Mouse (Mus musculus): ENCODE data around the gene Evpl.

Gene Evpl

GRCm38 (mm10) chr11:116213877-116214510 lies 23.9 kb downstream of the Evpl start:
- no peak for DNase-seq (ENCODE audit: low spot score in 2 of 2)

- DNase-seq (ENCODE audit: low spot score in 2 of 2): no peak
These were observed 25.0 kb downstream of the Evpl start for GRCm38 (mm10) chr11:116212847-116213246.

- DNase-seq (ENCODE audit: low spot score in 2 of 2): no peak
These were observed 27.2 kb downstream of the Evpl start for GRCm38 (mm10) chr11:116210696-116211095.

GRCm38 (mm10) chr11:116209257-116209656 lies 28.6 kb downstream of the Evpl start:
- no peak for DNase-seq (ENCODE audit: low spot score in 2 of 2)

GRCm38 (mm10) chr11:116208660-116209059 lies 29.2 kb downstream of the Evpl start:
- no peak for DNase-seq (ENCODE audit: low spot score in 2 of 2)

- no peak for DNase-seq (ENCODE audit: low spot score in 2 of 2)
These were observed 31.2 kb downstream of the Evpl start for GRCm38 (mm10) chr11:116206678-116207077.

GRCm38 (mm10) chr11:116203150-116203549 lies 34.7 kb downstream of the Evpl start:
- DNase-seq (ENCODE audit: low spot score in 2 of 2): no peak

GRCm38 (mm10) chr11:116201151-116201550 lies 36.7 kb downstream of the Evpl start:
- DNase-seq (ENCODE audit: low spot score in 2 of 2): no peak

GRCm38 (mm10) chr11:116198639-116199531 lies 39.0 kb downstream of the Evpl start, which contains the start of the genes Ten1 and Acox1:
Ten1 (plus strand) TSS chr11:116198855.
Acox1 (minus strand) TSS chr11:116199045.
- DNase-seq (ENCODE audit: low spot score in 2 of 2): peak; percentile 87 to 94

- peak in 1 of 2 experiments; percentile 15 for DNase-seq (ENCODE audit: low spot score in 2 of 2)
These were observed 39.7 kb downstream of the Evpl start for GRCm38 (mm10) chr11:116198132-116198531.

- no peak for DNase-seq (ENCODE audit: low spot score in 2 of 2)
These were observed 40.3 kb downstream of the Evpl start for GRCm38 (mm10) chr11:116197584-116197906.

GRCm38 (mm10) chr11:116196866-116197583 lies 40.9 kb downstream of the Evpl start:
- DNase-seq (ENCODE audit: low spot score in 2 of 2): no peak

GRCm38 (mm10) chr11:116196336-116196735 lies 41.5 kb downstream of the Evpl start:
- no peak for DNase-seq (ENCODE audit: low spot score in 2 of 2)

- no peak for DNase-seq (ENCODE audit: low spot score in 2 of 2)
These were observed 42.6 kb downstream of the Evpl start for GRCm38 (mm10) chr11:116195252-116195651.

GRCm38 (mm10) chr11:116194619-116195018 lies 43.3 kb downstream of the Evpl start:
- DNase-seq (ENCODE audit: low spot score in 2 of 2): no peak

- DNase-seq (ENCODE audit: low spot score in 2 of 2): no peak
These were observed 50.5 kb downstream of the Evpl start for GRCm38 (mm10) chr11:116187226-116187930.

- no peak for DNase-seq (ENCODE audit: low spot score in 2 of 2)
These were observed 51.5 kb downstream of the Evpl start for GRCm38 (mm10) chr11:116186360-116186759.

- DNase-seq (ENCODE audit: low spot score in 2 of 2): peak in 1 of 2 experiments; percentile 28
These were observed 52.0 kb downstream of the Evpl start for GRCm38 (mm10) chr11:116185836-116186235.

GRCm38 (mm10) chr11:116178411-116179121 lies 59.3 kb downstream of the Evpl start:
- no peak for DNase-seq (ENCODE audit: low spot score in 2 of 2)

- DNase-seq (ENCODE audit: low spot score in 2 of 2): no peak
These were observed 61.9 kb downstream of the Evpl start for GRCm38 (mm10) chr11:116176010-116176409.
